Mouse (Mus musculus) liver, adult 2 months (tissue): ENCODE data around the gene Igsf9b.

Source experiments
- CTCF ChIP-seq: fragments of 200-500 bp; IDR thresholded peaks from 2 replicates; pipeline ENCODE4 v1.5.1; 2011; ENCODE audit warnings: low read depth, low read length, control low read depth
- POLR2A ChIP-seq: fragments of 200-500 bp; IDR thresholded peaks from 2 replicates; pipeline ENCODE4 v1.6.1; 2011; ENCODE audit warnings: low read length, control low read depth; ENCODE audit not compliant: insufficient read depth; ENCODE audit errors: extremely low read depth

DNA sequence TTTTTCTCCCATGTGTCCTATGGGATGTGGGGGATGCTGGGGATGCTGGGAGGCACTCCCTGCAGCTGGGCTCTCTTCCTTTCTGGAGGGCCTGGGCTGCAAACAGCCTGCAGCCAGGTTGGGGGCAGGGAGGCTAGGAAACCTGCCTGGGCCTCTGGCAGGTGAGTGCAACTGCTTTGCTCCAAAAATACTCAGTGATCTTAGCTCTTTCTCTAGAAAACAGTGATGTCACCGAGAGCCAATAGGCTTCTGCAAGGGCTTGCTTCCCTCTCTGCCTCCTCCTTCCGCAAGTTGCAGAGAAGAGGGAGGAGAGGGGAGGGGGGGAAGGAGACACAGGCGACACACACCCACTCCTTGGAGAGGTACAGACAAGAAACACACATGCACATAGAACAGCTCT, 8.3 kb downstream of the Igsf9b start:
- TF ChIP-seq POLR2A = no peak
- no peak for TF ChIP-seq CTCF
